8 mouse cellular contexts compared by ENCODE assay signal in the genomic region with DNA sequence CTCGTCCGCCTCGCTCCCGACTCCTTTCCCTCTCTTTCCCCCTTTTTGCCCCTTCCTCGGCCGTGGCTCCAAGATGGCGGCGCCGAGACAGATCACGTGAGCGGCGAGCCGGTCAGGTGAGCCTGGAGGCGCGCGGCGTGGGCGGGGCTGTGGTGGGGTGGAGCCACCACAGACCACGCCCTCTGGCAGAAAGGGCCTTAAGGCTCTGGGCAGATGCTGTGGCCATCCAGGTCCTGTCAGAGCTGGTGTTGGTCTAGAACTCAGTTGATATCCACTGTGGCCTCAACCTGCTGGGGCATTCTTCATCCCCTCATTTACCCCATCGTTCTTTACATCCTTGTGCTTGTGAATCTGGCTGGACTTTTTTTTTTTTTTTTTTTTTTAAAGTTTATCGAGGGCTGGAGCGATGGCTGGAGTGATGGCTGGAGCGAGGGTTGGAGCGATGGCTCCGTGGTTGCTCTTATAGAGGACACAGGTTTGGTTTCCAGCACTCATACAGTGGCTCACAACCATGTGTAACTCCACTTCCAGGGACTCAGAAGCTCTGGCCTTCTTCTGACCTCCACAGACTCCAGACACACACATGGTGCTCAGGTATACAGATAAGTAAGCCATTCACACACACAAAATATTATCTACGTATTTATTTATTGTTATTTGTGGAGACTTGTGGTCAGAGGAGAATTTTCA. TPM values are rescaled to one million over a fixed set of nuclear protein-coding genes. Genes with fewer than 3 reads are reported as not detected.
A peak's percentile ranks its signal among the peaks of the same experiment; 100 is the strongest.
DNase-seq lines count a peak whose midpoint lies in the region; ATAC-seq and TF ChIP-seq lines count a peak whose summit lies in the region.

TSS of gene Zfp507 (minus strand) at position 98 of the 690 bp plus-strand sequence.

- no peak for TF ChIP-seq CTCF in heart, postnatal 0 days (IDR thresholded peaks at IDR 0.05; ENCODE audit: low read depth)
- TF ChIP-seq CTCF in liver, embryonic 14.5 days (IDR thresholded peaks at IDR 0.05; ENCODE audit: low read depth): no peak

- peak within 1 kb of the TSS; percentile 88 for H3K4me2 ChIP-seq in forebrain, embryonic 12.5 days
- H3K4me2 ChIP-seq in heart, postnatal 0 days (ENCODE audit: low read depth, low read length): peak within 1 kb of the TSS; percentile 91
- H3K4me2 ChIP-seq in liver, embryonic 14.5 days (ENCODE audit: low read depth): peak within 1 kb of the TSS; percentile 98
- peak within 1 kb of the TSS; percentile 69 for H3K4me2 ChIP-seq in neural tube, embryonic 12.5 days (replicated peaks)

- TF ChIP-seq EP300 in heart, postnatal 0 days (IDR thresholded peaks at IDR 0.05; ENCODE audit: low read depth): no peak
- TF ChIP-seq EP300 in liver, embryonic 14.5 days (IDR thresholded peaks at IDR 0.05; ENCODE audit: low read depth): no peak

- peak within 1 kb of the TSS; percentile 97 for H3K9ac ChIP-seq in forebrain, embryonic 12.5 days
- H3K9ac ChIP-seq in heart, postnatal 0 days (replicated peaks; ENCODE audit: low read depth, low read length): peak within 1 kb of the TSS; percentile 92
- H3K9ac ChIP-seq in liver, embryonic 14.5 days (replicated peaks): peak within 1 kb of the TSS; percentile 94
- peak within 1 kb of the TSS; percentile 95 for H3K9ac ChIP-seq in neural tube, embryonic 12.5 days

- peaks cover 13% of the 10 kb centered on the region for H3K4me1 ChIP-seq in forebrain, embryonic 12.5 days
- no peaks in the 10 kb centered on the region for H3K4me1 ChIP-seq in heart, postnatal 0 days (ENCODE audit: control insufficient read depth, insufficient read depth)
- peaks cover 0 to 6% of the 10 kb centered on the region in 2 experiments; a peak in 2 of 4 replicates for H3K4me1 ChIP-seq in liver, embryonic 14.5 days (replicated peaks; ENCODE audit: control insufficient read depth in 2 of 2, insufficient read depth in 2 of 2, low read length in 1 of 2)
- H3K4me1 ChIP-seq in neural tube, embryonic 12.5 days: peaks cover 3% of the 10 kb centered on the region; the same call in 1 of the 2 replicates

- ATAC-seq in cerebellum, adult (ENCODE audit: insufficient number of reproducible peaks, low FRiP score, low TSS enrichment): peak; percentile 85
- ATAC-seq in forebrain, embryonic 12.5 days (ENCODE audit: low FRiP score): peak; percentile 98
- ATAC-seq in heart, postnatal 0 days (ENCODE audit: insufficient read depth, low read depth): peak; percentile 99
- peak; percentile 93 for ATAC-seq in liver, embryonic 14.5 days (ENCODE audit: insufficient read depth)
- ATAC-seq in neural tube, embryonic 12.5 days (ENCODE audit: low FRiP score, low read depth): peak; percentile 96

- DNase-seq in ES-CJ7 (ENCODE audit: low read depth, low spot score): peak; percentile 86
- DNase-seq in heart, postnatal 0 days (ENCODE audit: low spot score): peak; percentile 68
- DNase-seq in kidney, postnatal 36 days: peak; percentile 89 to 94
- peak; percentile 67 to 72 (median 69) for DNase-seq in liver, embryonic 14.5 days (ENCODE audit: low read depth in 3 of 3, low spot score in 3 of 3)
- peak; percentile 40 for DNase-seq in telencephalon, adult 2 months (ENCODE audit: low read depth, low spot score)

- H3K27me3 ChIP-seq in forebrain, embryonic 12.5 days: no peaks in the 10 kb centered on the region
- no peaks in the 10 kb centered on the region for H3K27me3 ChIP-seq in heart, postnatal 0 days (ENCODE audit: control insufficient read depth, insufficient read depth, low read length)
- no peaks in the 10 kb centered on the region; the same call in 1 of the 2 replicates for H3K27me3 ChIP-seq in liver, embryonic 14.5 days (ENCODE audit: control insufficient read depth, insufficient read depth, low read length)
- H3K27me3 ChIP-seq in neural tube, embryonic 12.5 days (replicated peaks): no peaks in the 10 kb centered on the region

- peak within 1 kb of the TSS; percentile 92 for H3K4me3 ChIP-seq in forebrain, embryonic 12.5 days (replicated peaks)
- H3K4me3 ChIP-seq in heart, postnatal 0 days (ENCODE audit: low read depth, low read length): peak within 1 kb of the TSS; percentile 86
- peak within 1 kb of the TSS; percentile 91 to 95 for H3K4me3 ChIP-seq in liver, embryonic 14.5 days (ENCODE audit: insufficient read depth in 1 of 2, low read depth in 2 of 2, low read length in 2 of 2)
- H3K4me3 ChIP-seq in neural tube, embryonic 12.5 days: peak within 1 kb of the TSS; percentile 88

- peaks cover 25% of the 10 kb centered on the region for H3K36me3 ChIP-seq in forebrain, embryonic 12.5 days (replicated peaks)
- peaks cover 26% of the 10 kb centered on the region for H3K36me3 ChIP-seq in heart, postnatal 0 days (replicated peaks; ENCODE audit: control insufficient read depth, insufficient read depth, low read length)
- peaks cover 23% of the 10 kb centered on the region for H3K36me3 ChIP-seq in liver, embryonic 14.5 days (replicated peaks; ENCODE audit: control insufficient read depth, insufficient read depth, low read depth)
- H3K36me3 ChIP-seq in neural tube, embryonic 12.5 days: peaks cover 21% of the 10 kb centered on the region

- 22% methylated on average over 25 of the region's 26 CpGs for WGBS in forebrain, embryonic 12.5 days
- 41% methylated on average over 12 of the region's 26 CpGs for WGBS in heart, postnatal 0 days
- 16% methylated on average over 26 of the region's 26 CpGs for WGBS in liver, embryonic 14.5 days (ENCODE audit: insufficient replicate concordance)
- 22% methylated on average over 24 of the region's 26 CpGs for WGBS in neural tube, embryonic 12.5 days

- H3K9me3 ChIP-seq in forebrain, embryonic 12.5 days: no peaks in the 10 kb centered on the region
- H3K9me3 ChIP-seq in heart, postnatal 0 days (replicated peaks; ENCODE audit: control insufficient read depth, low read length): no peaks in the 10 kb centered on the region
- no peaks in the 10 kb centered on the region for H3K9me3 ChIP-seq in liver, embryonic 14.5 days (ENCODE audit: control insufficient read depth, low read length)
- no peaks in the 10 kb centered on the region for H3K9me3 ChIP-seq in neural tube, embryonic 12.5 days

- peak within 1 kb of the TSS; percentile 89 for H3K27ac ChIP-seq in forebrain, embryonic 12.5 days
- H3K27ac ChIP-seq in heart, postnatal 0 days (ENCODE audit: low read depth): peak within 1 kb of the TSS; percentile 81
- H3K27ac ChIP-seq in liver, embryonic 14.5 days: peak within 1 kb of the TSS; percentile 63
- peak within 1 kb of the TSS; percentile 58; the same call in 1 of the 2 replicates for H3K27ac ChIP-seq in neural tube, embryonic 12.5 days

RNA-seq across cellular contexts. Expression of gene Zfp507, which starts in this region (rescaled TPM):
- polyA plus RNA-seq in forebrain, embryonic 12.5 days (2016; fragmentation: Nextera tagmentation; extraction: Ambion mirVana): 23.2 and 26.9 TPM in 2 replicates
- total RNA-seq in heart, postnatal 0 days (2014; rRNA removed; ENCODE audit: low replicate concordance): 8.4 and 10.9 TPM in 2 replicates
- polyA plus RNA-seq in heart, postnatal 0 days (2015; fragmentation: Nextera tagmentation; extraction: Ambion mirVana): 5.2 and 5.9 TPM in 2 replicates
- polyA plus RNA-seq in liver, embryonic 14.5 days (2012; rRNA removed): 2.8 and 3.9 TPM in 2 replicates
- polyA plus RNA-seq in liver, embryonic 14.5 days (2014; fragmentation: Nextera tagmentation; extraction: Ambion mirVana): 2.0 and 2.6 TPM in 2 replicates
- 20.2 and 21.7 TPM in 2 replicates for polyA plus RNA-seq in neural tube, embryonic 12.5 days (2016; fragmentation: Nextera tagmentation; extraction: Ambion mirVana)

Comparison
In these comparisons a context has a peak if more than half of its experiments do, and no peak if none do; other contexts are left out.
1. Peak in every context shown above with its lines: DNase-seq, ATAC-seq, H3K4me3 ChIP-seq and H3K27ac ChIP-seq.
2. DNase-seq: peak in every context shown above with its lines; median percentile 92 in kidney, postnatal 36 days; 86 in ES-CJ7; 69 in liver, embryonic 14.5 days; 68 in heart, postnatal 0 days; 40 in telencephalon, adult 2 months.